Mouse (Mus musculus): ENCODE measurements around the gene Me3. TPM values are rescaled to one million over a fixed set of nuclear protein-coding genes. Genes with fewer than 3 reads are reported as not detected.

Gene Me3
- total and polyA plus RNA-seq, 3 experiments, result 5.3 to 32.2 (median 14.0) TPM

- DNase-seq, result no peak
Measured at GRCm38 (mm10) chr7:89833521-89833920, 201.3 kb downstream of the Me3 start.

GRCm38 (mm10) chr7:89835566-89835965 lies 203.4 kb downstream of the Me3 start:
- DNase-seq, result no peak

GRCm38 (mm10) chr7:89836676-89837075 lies 204.5 kb downstream of the Me3 start:
- no peak for DNase-seq

- DNase-seq, result peak; percentile 49
Measured at GRCm38 (mm10) chr7:89837841-89838240, 205.6 kb downstream of the Me3 start.

- no peak for DNase-seq
Measured at GRCm38 (mm10) chr7:89839721-89840120, 207.5 kb downstream of the Me3 start.

- peak; percentile 84 for DNase-seq
Measured at GRCm38 (mm10) chr7:89841670-89842403, 209.6 kb downstream of the Me3 start.

- no peak for DNase-seq
Measured at GRCm38 (mm10) chr7:89842404-89842715, 210.2 kb downstream of the Me3 start.

GRCm38 (mm10) chr7:89843121-89843520 lies 210.9 kb downstream of the Me3 start:
- no peak for DNase-seq

GRCm38 (mm10) chr7:89843533-89843932 lies 211.3 kb downstream of the Me3 start:
- no peak for DNase-seq

GRCm38 (mm10) chr7:89845669-89846068 lies 213.5 kb downstream of the Me3 start:
- no peak for DNase-seq

- peak; percentile 79 for DNase-seq
Measured at GRCm38 (mm10) chr7:89850510-89850909, 218.3 kb downstream of the Me3 start.

- peak; percentile 79 for DNase-seq
Measured at GRCm38 (mm10) chr7:89852158-89853095, 220.2 kb downstream of the Me3 start.

- DNase-seq, result no peak
Measured at GRCm38 (mm10) chr7:89853131-89853530, 220.9 kb downstream of the Me3 start.

- DNase-seq, result no peak
Measured at GRCm38 (mm10) chr7:89855196-89855595, 223.0 kb downstream of the Me3 start.

- no peak for DNase-seq
Measured at GRCm38 (mm10) chr7:89856440-89857217, 224.4 kb downstream of the Me3 start.

GRCm38 (mm10) chr7:89864769-89865168 lies 232.6 kb downstream of the Me3 start:
- no peak for DNase-seq

- no peak for DNase-seq
Measured at GRCm38 (mm10) chr7:89867221-89867620, 235.0 kb downstream of the Me3 start.

GRCm38 (mm10) chr7:89879686-89880085 lies 247.5 kb downstream of the Me3 start:
- no peak for DNase-seq

- DNase-seq, result no peak
Measured at GRCm38 (mm10) chr7:89884551-89884950, 252.4 kb downstream of the Me3 start.

- no peak for DNase-seq
Measured at GRCm38 (mm10) chr7:89891412-89891811, 259.2 kb downstream of the Me3 start.

GRCm38 (mm10) chr7:89891856-89892255 lies 259.7 kb downstream of the Me3 start:
- peak; percentile 19 for DNase-seq

- DNase-seq, result no peak
Measured at GRCm38 (mm10) chr7:89903007-89903406, 270.8 kb downstream of the Me3 start.
